Mouse (Mus musculus) heart, embryonic 16.5 days (tissue): Measurements from ENCODE around the gene Zfp964. TPM values are rescaled to one million over a fixed set of nuclear protein-coding genes. Genes with fewer than 3 reads are reported as not detected.
A peak's percentile ranks its signal among the peaks of the same experiment; 100 is the strongest.

ENCODE experiments used
- ATAC-seq: fragments of 200-750 bp; cut with Nextera tagmentation; replicated peaks from 2 replicates; pipeline ENCODE4 v1.8.0; 2017; ENCODE audit warnings: moderate number of reproducible peaks; ENCODE audit not compliant: insufficient read depth, low FRiP score; ENCODE audit errors: extremely low read depth
- H3K27ac ChIP-seq: fragments of 300-500 bp; sonication (generic); 2 replicates; pipeline ENCODE4 v1.5.1; 2014; ENCODE audit warnings: mild to moderate bottlenecking, low read length, control low read depth, moderate library complexity
- H3K27me3 ChIP-seq: fragments of 300-500 bp; sonication (generic); 2 replicates; pipeline ENCODE4 v1.6.1; 2014; ENCODE audit warnings: low read length, mixed read lengths; ENCODE audit not compliant: control insufficient read depth, insufficient read depth
- H3K36me3 ChIP-seq: fragments of 300-500 bp; sonication (generic); 2 replicates; pipeline ENCODE4 v1.6.1; 2014; ENCODE audit not compliant: control insufficient read depth, insufficient read depth
- H3K4me1 ChIP-seq: fragments of 300-500 bp; sonication (generic); 2 replicates; pipeline ENCODE4 v1.6.1; 2014; ENCODE audit warnings: low read length, mixed read lengths; ENCODE audit not compliant: control insufficient read depth, insufficient read depth
- H3K4me2 ChIP-seq: fragments of 300-500 bp; sonication (generic); 2 replicates; pipeline ENCODE4 v1.6.1; 2014; ENCODE audit warnings: low read depth, mild to moderate bottlenecking, control low read depth, low read length
- H3K4me3 ChIP-seq: fragments of 300-500 bp; sonication (generic); 2 replicates; pipeline ENCODE4 v1.5.1; 2014; ENCODE audit warnings: mild to moderate bottlenecking, control low read depth, low read length
- H3K9ac ChIP-seq: fragments of 300-500 bp; sonication (generic); 2 replicates; pipeline ENCODE4 v1.6.1; 2014; ENCODE audit warnings: low read length, control low read depth
- H3K9me3 ChIP-seq: fragments of 300-500 bp; sonication (generic); replicated peaks from 2 replicates; pipeline ENCODE4 v1.6.1; 2016; ENCODE audit warnings: low read length; ENCODE audit not compliant: control insufficient read depth
- WGBS: fragments of 180-500 bp; shearing (Covaris S2); extraction: QIAGEN DNeasy Blood & Tissue Kit; methylation state at CpG from one replicate; pipeline ENCODE4 v1.1.7; 2014; 5-methylcytosine and 5-hydroxymethylcytosine counted together
- polyA plus RNA-seq: library from polyadenylated mRNA; unstranded; fragments of >200 nt; fragmentation: Nextera tagmentation; extraction: Ambion mirVana; gene quantifications from 2 replicates; pipeline ENCODE4 v1.2.1, GENCODE M21; 2015

Gene Zfp964
- polyA plus RNA-seq, 1 experiment from 2014 or later, result 1.2 TPM

- Histone ChIP-seq H3K4me3 (no peak overlapping the region), H3K27ac (no peak overlapping the region), H3K27me3 (no peaks in the 10 kb centered on the region), H3K4me1 (peaks cover 15% of the 10 kb centered on the region), H3K9me3 (no peaks in the 10 kb centered on the region), H3K4me2 (no peak overlapping the region), H3K9ac (no peak overlapping the region), H3K36me3 (peaks cover 24% of the 10 kb centered on the region)
- WGBS, result 80% methylated on average over 8 of the region's 8 CpGs
- no peak for ATAC-seq
Observed at GRCm38 (mm10) chr8:69713516-69713915, 59.2 kb downstream of the Zfp964 start.

- H3K9me3 ChIP-seq, result no peaks in the 10 kb centered on the region
- H3K4me1 ChIP-seq, result peaks cover 15% of the 10 kb centered on the region
- no peak for ATAC-seq
- H3K27ac ChIP-seq, result no peak overlapping the region
- H3K27me3 ChIP-seq, result no peaks in the 10 kb centered on the region
- peak overlapping the region; percentile 8 for H3K9ac ChIP-seq
- WGBS, result 75% methylated on average over 6 of the region's 6 CpGs
- peak overlapping the region; percentile 32 for H3K4me3 ChIP-seq
- peak overlapping the region; percentile 66 for H3K4me2 ChIP-seq
- H3K36me3 ChIP-seq, result peaks cover 7% of the 10 kb centered on the region; the same call in 1 of the 2 replicates
Observed at GRCm38 (mm10) chr8:69715366-69715765, 61.1 kb downstream of the Zfp964 start.

Other genes with a start within 250 kb of the Zfp964 start
- not detected in 2 replicates for gene Gm9495, start 200.9 kb upstream of the Zfp964 start, polyA plus RNA-seq
- gene Gm7697, start 131.5 kb upstream of the Zfp964 start, polyA plus RNA-seq, result not detected in 2 replicates
- gene Zfp868, start 28.9 kb upstream of the Zfp964 start, polyA plus RNA-seq, result 14.9 and 15.6 TPM in 2 replicates
- gene Zfp869, start 56.2 kb downstream of the Zfp964 start, polyA plus RNA-seq, result 19.8 and 20.4 TPM in 2 replicates
- 3.9 and 5.1 TPM in 2 replicates for gene Zfp963, start 95.5 kb downstream of the Zfp964 start, polyA plus RNA-seq
- gene Gm20422, start 120.4 kb downstream of the Zfp964 start, polyA plus RNA-seq, result 0.25 TPM in 1 of 2 replicates, not detected in the other
- gene Atp13a1, start 136.7 kb downstream of the Zfp964 start, polyA plus RNA-seq, result 29.3 TPM in 2 replicates
- 18.0 and 20.3 TPM in 2 replicates for gene Zfp866, start 136.7 kb downstream of the Zfp964 start, polyA plus RNA-seq
- gene Gmip, start 154.2 kb downstream of the Zfp964 start, polyA plus RNA-seq, result 9.3 and 9.8 TPM in 2 replicates
- gene Lpar2, start 167.9 kb downstream of the Zfp964 start, polyA plus RNA-seq, result 0.20 and 0.21 TPM in 2 replicates
- gene Pbx4, start 178.0 kb downstream of the Zfp964 start, polyA plus RNA-seq, result 4.1 and 5.4 TPM in 2 replicates
- gene Cilp2, start 233.2 kb downstream of the Zfp964 start, polyA plus RNA-seq, result 0.29 and 0.47 TPM in 2 replicates
- 1.1 and 2.0 TPM in 2 replicates for gene Tssk6, start 247.7 kb downstream of the Zfp964 start, polyA plus RNA-seq
- gene Ndufa13, start 248.1 kb downstream of the Zfp964 start, polyA plus RNA-seq, result 372 and 379 TPM in 2 replicates
- gene Yjefn3, start 248.2 kb downstream of the Zfp964 start, polyA plus RNA-seq, result 8.2 and 8.7 TPM in 2 replicates